Comparison of ENCODE assay signal across 15 mouse cellular contexts in the genomic region with DNA sequence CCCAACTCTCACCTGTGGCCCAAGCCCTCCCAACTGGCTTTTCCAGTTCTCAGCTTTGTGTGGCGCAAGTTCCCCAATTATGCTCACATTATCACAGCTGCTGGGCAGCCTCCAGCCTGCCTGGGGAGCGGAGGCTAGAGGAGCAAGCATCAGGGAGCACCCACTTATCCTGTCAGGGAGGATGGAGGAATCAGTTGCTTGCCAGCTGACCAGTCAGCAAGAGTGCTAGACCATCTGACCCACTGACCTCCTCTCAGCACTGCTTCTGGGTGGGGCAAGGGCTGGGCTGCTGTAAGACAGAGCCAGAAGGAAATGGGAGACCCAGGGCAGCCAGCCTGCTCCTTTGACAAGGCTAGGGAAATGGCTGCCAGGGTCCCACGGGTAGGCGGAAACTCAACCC. TPM values are rescaled to one million over a fixed set of nuclear protein-coding genes. Genes with fewer than 3 reads are reported as not detected.
DNase-seq lines count a peak whose midpoint lies in the region; ATAC-seq and TF ChIP-seq lines count a peak whose summit lies in the region.
"Had no signal": no experiment of that assay in that cellular context is flagged by ENCODE, and none has a peak within 500 bp of the region (broad histone marks: within the 10 kb centered on the region; RNA-seq: fewer than 3 reads in every experiment).

No protein-coding gene starts in this region.

- no peak for TF ChIP-seq EP300 in lung, postnatal 0 days (IDR thresholded peaks at IDR 0.05)

- H3K4me3 ChIP-seq in gastrocnemius, adult 2 months, result no peak overlapping the region
- no peak overlapping the region for H3K4me3 ChIP-seq in limb, embryonic 15.5 days
- H3K4me3 ChIP-seq in limb, embryonic 10.5 days, result no peak overlapping the region
- 0 out of 2 replicates have a peak overlapping the region, but pooled peaks have one; percentile 1 for H3K4me3 ChIP-seq in E14TG2a.4 (replicated peaks; ENCODE audit: low read length)
- H3K4me3 ChIP-seq in lung, postnatal 0 days (ENCODE audit: low read depth, low read length), result no peak overlapping the region
- H3K4me3 ChIP-seq: erythroblast, embryonic 14.5 days; hindbrain, embryonic 15.5 days; limb, embryonic 13.5 days had no signal

- no peak overlapping the region for H3K4me2 ChIP-seq in limb, embryonic 15.5 days
- H3K4me2 ChIP-seq in lung, postnatal 0 days (replicated peaks; ENCODE audit: low read depth, low read length), result no peak overlapping the region
- H3K4me2 ChIP-seq: hindbrain, embryonic 15.5 days; limb, embryonic 13.5 days had no signal

- H3K27me3 ChIP-seq in limb, embryonic 15.5 days, result no peaks in the 10 kb centered on the region
- no peaks in the 10 kb centered on the region for H3K27me3 ChIP-seq in limb, embryonic 10.5 days (ENCODE audit: low read depth, poor library complexity, severe bottlenecking)
- H3K27me3 ChIP-seq in E14TG2a.4 (ENCODE audit: insufficient read depth, low read length), result no peaks in the 10 kb centered on the region
- no peaks in the 10 kb centered on the region for H3K27me3 ChIP-seq in lung, postnatal 0 days (replicated peaks; ENCODE audit: insufficient read depth, low read length)
- H3K27me3 ChIP-seq: hindbrain, embryonic 15.5 days; limb, embryonic 13.5 days had no signal

- H3K36me3 ChIP-seq in limb, embryonic 15.5 days, result peaks cover 5% of the 10 kb centered on the region; the same call in 1 of the 2 replicates
- H3K36me3 ChIP-seq in limb, embryonic 10.5 days, result 0 out of 2 replicates have a peak, but pooled peaks cover 12% of the 10 kb centered on the region
- peaks cover 4% of the 10 kb centered on the region for H3K36me3 ChIP-seq in E14TG2a.4 (ENCODE audit: insufficient read depth, low read length)
- no peaks in the 10 kb centered on the region for H3K36me3 ChIP-seq in lung, postnatal 0 days (ENCODE audit: insufficient read depth, low read length)

- no peak for TF ChIP-seq CTCF in gastrocnemius, adult 2 months (IDR thresholded peaks at IDR 0.05)
- TF ChIP-seq CTCF in E14TG2a.4 (conservative IDR thresholded peaks at IDR 0.05; ENCODE audit: low read length), result no peak
- TF ChIP-seq CTCF in lung, postnatal 0 days (IDR thresholded peaks at IDR 0.05), result no peak

- no peak overlapping the region for H3K9ac ChIP-seq in limb, embryonic 15.5 days
- no peak overlapping the region for H3K9ac ChIP-seq in lung, postnatal 0 days (replicated peaks; ENCODE audit: low read depth)
- H3K9ac ChIP-seq: hindbrain, embryonic 15.5 days; limb, embryonic 13.5 days had no signal

- no peak overlapping the region for H3K27ac ChIP-seq in gastrocnemius, adult 2 months
- peak overlapping the region; percentile 3; the same call in 1 of the 2 replicates for H3K27ac ChIP-seq in limb, embryonic 15.5 days
- no peak overlapping the region for H3K27ac ChIP-seq in limb, embryonic 10.5 days
- H3K27ac ChIP-seq in lung, postnatal 0 days (ENCODE audit: low read length), result no peak overlapping the region
- H3K27ac ChIP-seq: limb, embryonic 13.5 days had no signal

- no peaks in the 10 kb centered on the region for H3K9me3 ChIP-seq in limb, embryonic 15.5 days
- no peaks in the 10 kb centered on the region for H3K9me3 ChIP-seq in limb, embryonic 10.5 days (replicated peaks)
- no peaks in the 10 kb centered on the region for H3K9me3 ChIP-seq in E14TG2a.4 (ENCODE audit: low read length)
- no peaks in the 10 kb centered on the region for H3K9me3 ChIP-seq in lung, postnatal 0 days (ENCODE audit: low read length)
- H3K9me3 ChIP-seq: hindbrain, embryonic 15.5 days; limb, embryonic 13.5 days had no signal

- DNase-seq in gastrocnemius, adult 2 months, result peak; percentile 51
- no peak for DNase-seq in gastrocnemius, postnatal 36 days
- no peak for DNase-seq in limb, embryonic 10.5 days (ENCODE audit: low spot score)
- DNase-seq in lung, postnatal 0 days (ENCODE audit: low spot score), result peak; percentile 48
- no peak for DNase-seq in natural killer cell, adult 2 months (ENCODE audit: low spot score in 2 of 2)
- no peak for DNase-seq in liver
- DNase-seq: adrenal gland, postnatal 14 days; cerebellum, postnatal 36 days; kidney, postnatal 25 days; thymus, postnatal 36 days had no signal

- intact Hi-C loops in gastrocnemius, adult 2 months (cut with DNase I), result loop anchor here (5.0 kb wide), 1 partner anchor 40 kb away; no protein-coding TSS in a partner anchor
- intact Hi-C loops in gastrocnemius, postnatal 36 days (cut with DNase I), result no loop called here

- H3K4me1 ChIP-seq in limb, embryonic 15.5 days, result peaks cover 37% of the 10 kb centered on the region
- H3K4me1 ChIP-seq in limb, embryonic 10.5 days, result peaks cover 35% of the 10 kb centered on the region
- peaks cover 71% of the 10 kb centered on the region for H3K4me1 ChIP-seq in E14TG2a.4 (replicated peaks; ENCODE audit: low read depth, low read length)
- peaks cover 7% of the 10 kb centered on the region for H3K4me1 ChIP-seq in lung, postnatal 0 days (ENCODE audit: insufficient read depth, low read depth, low read length)

- no peak for ATAC-seq in limb, embryonic 15.5 days (ENCODE audit: insufficient number of reproducible peaks, low FRiP score, low TSS enrichment, low read depth)
- peak; percentile 64 for ATAC-seq in lung, postnatal 0 days

- WGBS in limb, embryonic 15.5 days, result 48% methylated on average over 4 of the region's 4 CpGs
- 73% methylated on average over 4 of the region's 4 CpGs for WGBS in limb, embryonic 10.5 days
- 45% methylated on average over 4 of the region's 4 CpGs for whole genome bisulfite sequencing in lung, postnatal 0 days

RNA-seq across cellular contexts. Expression of a gene that starts 43.8 kb away (rescaled TPM):
- total RNA-seq in gastrocnemius, adult 2 months (2021), result 1 to 10 TPM; 1.2 to 2.9 TPM
- total RNA-seq in gastrocnemius, postnatal 36 days (2021), result 1 to 10 TPM; 1.8 to 2.3 TPM
- polyA plus RNA-seq in limb, embryonic 15.5 days (2015; fragmentation: Nextera tagmentation; extraction: Ambion mirVana), result 11.9 and 13.5 TPM in 2 replicates
- 3.8 and 4.2 TPM in 2 replicates for polyA plus RNA-seq in limb, embryonic 10.5 days (2016; fragmentation: Nextera tagmentation; extraction: Ambion mirVana)
- 8.2 and 10.2 TPM in 2 replicates for polyA plus RNA-seq in lung, postnatal 0 days (2015; fragmentation: Nextera tagmentation; extraction: Ambion mirVana)

Comparison
In these comparisons a context has a peak if more than half of its experiments do, and no peak if none do; other contexts are left out.
1. DNase-seq: peak in gastrocnemius, adult 2 months (single experiment) and lung, postnatal 0 days (single experiment); none in gastrocnemius, postnatal 36 days (0 of 2), limb, embryonic 10.5 days (single experiment), natural killer cell, adult 2 months (0 of 2) and liver (single experiment).